Mouse (Mus musculus): ENCODE data around the gene Tada3. TPM values are rescaled to one million over a fixed set of nuclear protein-coding genes. Genes with fewer than 3 reads are reported as not detected.

The Tada3 gene
- 48.2 and 49.4 TPM in 2 replicates for polyA plus RNA-seq (2012; rRNA removed)

DNA sequence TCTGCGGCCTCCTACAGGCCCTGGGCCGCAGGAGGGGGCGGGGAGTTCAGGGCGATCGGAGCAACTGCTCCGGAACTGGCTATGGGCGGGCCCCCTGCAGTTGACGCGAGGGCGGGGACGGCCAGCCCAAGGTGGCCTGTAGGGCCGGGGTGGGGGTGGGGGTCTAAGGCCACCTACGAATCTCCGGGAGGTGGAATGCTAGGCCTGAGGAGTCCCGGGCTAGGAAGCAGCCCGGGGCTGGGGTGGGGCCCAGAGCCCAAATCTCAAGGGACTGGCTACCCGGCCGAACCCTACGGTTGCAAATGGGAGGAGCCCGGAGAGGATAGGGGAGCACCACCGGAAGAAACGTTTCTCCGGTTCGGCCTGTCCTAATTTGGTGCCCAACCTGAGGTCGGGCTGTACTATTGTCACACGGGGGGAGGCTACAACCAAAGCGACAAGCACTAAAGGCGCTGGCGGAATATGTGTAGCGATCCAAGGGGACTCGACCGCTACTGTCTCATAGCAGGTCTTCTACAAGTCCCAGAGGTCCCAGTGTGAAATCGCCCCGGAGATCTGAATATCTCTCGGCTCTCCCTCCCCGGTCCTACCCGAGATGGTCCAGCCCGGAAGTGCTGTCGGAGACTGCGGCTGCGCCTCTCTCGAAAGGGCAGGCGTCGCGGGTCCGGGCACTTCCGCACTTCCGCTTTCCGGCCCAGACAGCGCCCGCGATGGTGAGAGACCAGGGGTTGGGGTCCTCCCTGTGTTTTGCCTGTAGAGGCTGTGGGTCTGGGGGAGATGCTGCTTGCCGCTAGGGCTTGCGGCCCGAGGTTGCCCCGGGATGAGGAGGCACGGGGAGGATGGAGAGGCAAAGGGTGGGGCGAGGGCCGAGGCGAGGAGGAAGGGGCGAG lies at the start of gene Tada3, which contains the start of gene Arpc4:
TSS of gene Tada3 (minus strand) at position 388 of the 890 bp plus-strand sequence.
TSS of gene Arpc4 (plus strand) at position 620 of the 890 bp plus-strand sequence.
- 1% methylated on average over 61 of the region's 61 CpGs for WGBS
- Histone ChIP-seq H3K27ac (ENCODE audit: insufficient read depth, low read length) (peak within 1 kb of the TSS; percentile 99), H3K27me3 (ENCODE audit: control insufficient read depth, insufficient read depth, low read length) (no peaks in the 10 kb centered on the region), H3K4me3 (replicated peaks; ENCODE audit: insufficient read depth, low read depth, low read length) (peak within 1 kb of the TSS; percentile 90), H3K4me1 (ENCODE audit: control insufficient read depth, insufficient read depth, low read length) (peaks cover 2% of the 10 kb centered on the region; the same call in 1 of the 2 replicates)
- peak; percentile 91 to 95 for DNase-seq
- TF ChIP-seq POLR2A (IDR thresholded peaks at IDR 0.05; ENCODE audit: borderline replicate concordance, insufficient read depth, low read length): peak; percentile 61; the same call in 1 of the 2 replicates
- TF ChIP-seq CTCF (IDR thresholded peaks at IDR 0.05; ENCODE audit: borderline replicate concordance, insufficient read depth, low read depth, low read length): no peak

DNA sequence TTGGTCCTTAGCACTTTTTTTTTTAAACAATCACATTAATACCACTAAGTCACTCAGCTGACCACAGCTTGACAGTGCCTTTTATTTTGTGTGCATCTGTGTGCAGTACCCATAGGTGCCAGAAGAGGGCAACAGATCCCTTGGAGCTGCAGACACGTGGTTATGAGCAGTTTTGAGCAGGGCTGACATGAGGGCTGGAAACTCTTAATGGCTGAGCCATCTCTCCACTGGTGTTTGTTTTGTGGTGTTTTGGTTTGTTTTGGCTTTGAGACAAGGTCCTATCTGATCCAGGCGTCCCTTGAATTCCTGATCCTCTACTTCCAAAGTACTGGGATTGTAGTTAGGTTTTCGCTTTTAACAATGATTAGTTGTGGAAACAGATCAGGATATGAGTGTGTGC lies 49.7 kb upstream of the Tada3 start:
- no peaks in the 10 kb centered on the region for H3K27me3 ChIP-seq (ENCODE audit: control insufficient read depth, insufficient read depth, low read length)
- no peak overlapping the region for H3K4me3 ChIP-seq (replicated peaks; ENCODE audit: insufficient read depth, low read depth, low read length)
- no peak overlapping the region for H3K27ac ChIP-seq (ENCODE audit: insufficient read depth, low read length)
- TF ChIP-seq POLR2A (IDR thresholded peaks at IDR 0.05; ENCODE audit: borderline replicate concordance, insufficient read depth, low read length) (no peak), CTCF (IDR thresholded peaks at IDR 0.05; ENCODE audit: borderline replicate concordance, insufficient read depth, low read depth, low read length) (peak; percentile 52; the same call in 1 of the 2 replicates)
- 64% methylated on average over 3 of the region's 3 CpGs for WGBS
- DNase-seq: no peak
- H3K4me1 ChIP-seq (ENCODE audit: control insufficient read depth, insufficient read depth, low read length): no peaks in the 10 kb centered on the region

DNA sequence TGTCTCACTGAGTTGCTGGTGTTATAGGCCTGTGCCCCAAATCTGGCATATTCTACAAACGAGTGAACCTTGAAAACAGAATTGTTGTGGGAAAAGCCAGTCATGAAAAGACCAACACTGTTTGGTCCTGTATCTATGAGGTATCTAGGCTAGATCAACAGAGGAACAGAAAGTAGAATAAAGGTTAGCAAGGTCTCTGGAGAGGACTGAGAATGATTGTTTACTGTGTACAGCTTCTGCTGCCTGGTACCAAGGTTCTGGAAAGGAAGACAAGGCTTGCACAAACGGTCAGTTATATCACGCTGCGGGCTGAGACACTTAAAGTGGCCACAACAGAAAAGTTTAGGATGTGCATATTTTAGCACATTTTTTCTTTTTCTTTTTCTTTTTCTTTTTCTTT lies 49.0 kb upstream of the Tada3 start:
- H3K4me3 ChIP-seq (replicated peaks; ENCODE audit: insufficient read depth, low read depth, low read length): no peak overlapping the region
- TF ChIP-seq POLR2A (IDR thresholded peaks at IDR 0.05; ENCODE audit: borderline replicate concordance, insufficient read depth, low read length) (no peak), CTCF (IDR thresholded peaks at IDR 0.05; ENCODE audit: borderline replicate concordance, insufficient read depth, low read depth, low read length) (no peak)
- no peak overlapping the region for H3K27ac ChIP-seq (ENCODE audit: insufficient read depth, low read length)
- DNase-seq: no peak
- 87% methylated on average over 4 of the region's 4 CpGs for WGBS
- H3K27me3 ChIP-seq (ENCODE audit: control insufficient read depth, insufficient read depth, low read length): no peaks in the 10 kb centered on the region
- no peaks in the 10 kb centered on the region for H3K4me1 ChIP-seq (ENCODE audit: control insufficient read depth, insufficient read depth, low read length)

DNA sequence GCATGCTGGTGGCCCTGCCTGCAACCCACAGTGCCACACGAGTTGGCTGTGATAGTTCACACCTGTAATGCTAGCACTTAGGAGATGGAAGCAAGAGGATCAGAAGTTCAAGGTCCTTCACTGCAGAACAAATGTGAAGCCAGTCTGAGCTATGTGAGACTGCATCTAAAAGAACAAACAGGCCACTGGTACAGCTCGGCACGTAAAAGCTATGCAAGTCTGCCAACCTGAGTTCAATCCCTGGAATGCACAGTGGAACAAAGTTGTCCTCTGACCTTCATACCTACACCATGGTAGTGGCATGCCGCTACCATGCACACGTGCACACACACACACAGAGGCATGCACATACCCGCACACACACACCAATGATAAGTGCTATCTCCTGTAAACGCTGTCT lies 46.5 kb upstream of the Tada3 start:
- Histone ChIP-seq H3K4me1 (ENCODE audit: control insufficient read depth, insufficient read depth, low read length) (no peaks in the 10 kb centered on the region), H3K27me3 (ENCODE audit: control insufficient read depth, insufficient read depth, low read length) (no peaks in the 10 kb centered on the region), H3K27ac (ENCODE audit: insufficient read depth, low read length) (no peak overlapping the region), H3K4me3 (replicated peaks; ENCODE audit: insufficient read depth, low read depth, low read length) (no peak overlapping the region)
- no peak for TF ChIP-seq POLR2A (IDR thresholded peaks at IDR 0.05; ENCODE audit: borderline replicate concordance, insufficient read depth, low read length)
- TF ChIP-seq CTCF (IDR thresholded peaks at IDR 0.05; ENCODE audit: borderline replicate concordance, insufficient read depth, low read depth, low read length): no peak
- DNase-seq: no peak
- 85% methylated on average over 7 of the region's 7 CpGs for WGBS

DNA sequence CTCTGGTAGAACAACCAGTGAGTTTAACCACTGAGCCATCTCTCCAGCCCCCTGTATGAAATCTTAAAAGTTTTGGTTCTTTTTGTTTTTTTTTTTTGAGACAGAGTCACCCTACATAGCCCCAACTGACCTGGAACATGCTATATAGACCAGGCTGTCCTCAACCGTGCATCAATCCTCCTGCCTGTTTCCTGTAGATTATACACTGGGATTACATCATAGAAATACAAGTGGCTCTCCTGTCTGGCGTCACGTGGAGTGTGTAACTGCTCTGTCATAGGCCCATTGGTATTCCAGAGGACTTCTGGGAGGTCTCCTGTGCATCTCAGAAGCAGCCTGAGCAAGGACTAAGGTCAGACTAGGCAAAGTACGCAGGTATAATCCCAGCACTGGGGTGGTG lies 45.3 kb upstream of the Tada3 start:
- no peak for TF ChIP-seq POLR2A (IDR thresholded peaks at IDR 0.05; ENCODE audit: borderline replicate concordance, insufficient read depth, low read length)
- TF ChIP-seq CTCF (IDR thresholded peaks at IDR 0.05; ENCODE audit: borderline replicate concordance, insufficient read depth, low read depth, low read length): no peak
- H3K4me3 ChIP-seq (replicated peaks; ENCODE audit: insufficient read depth, low read depth, low read length): no peak overlapping the region
- no peak for DNase-seq
- H3K27ac ChIP-seq (ENCODE audit: insufficient read depth, low read length): no peak overlapping the region
- peaks cover 4% of the 10 kb centered on the region; the same call in 1 of the 2 replicates for H3K4me1 ChIP-seq (ENCODE audit: control insufficient read depth, insufficient read depth, low read length)
- 80% methylated on average over 4 of the region's 4 CpGs for WGBS
- H3K27me3 ChIP-seq (ENCODE audit: control insufficient read depth, insufficient read depth, low read length): no peaks in the 10 kb centered on the region

DNA sequence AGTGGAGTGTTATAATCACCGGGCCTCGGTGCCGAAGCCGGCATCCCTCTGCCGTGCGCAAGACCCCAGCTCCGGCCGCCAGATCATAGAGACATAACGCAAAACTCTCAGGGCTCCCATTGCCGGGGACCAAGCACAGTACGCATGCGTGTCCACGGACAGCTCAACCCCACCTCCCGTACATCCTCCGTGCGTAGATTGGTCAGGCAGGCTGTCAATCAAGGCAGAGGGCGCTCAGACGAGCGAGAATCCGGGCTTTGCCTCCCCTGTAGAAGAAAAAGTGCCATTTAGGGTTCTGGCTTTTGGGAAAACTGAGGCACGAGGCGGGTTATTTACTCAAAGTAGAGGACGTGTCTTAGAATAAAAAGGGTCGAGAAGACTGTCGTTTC lies 41.5 kb upstream of the Tada3 start, which contains the start of gene Rpusd3:
TSS of gene Rpusd3 (minus strand) at position 142 of the 389 bp plus-strand sequence.
- TF ChIP-seq CTCF (IDR thresholded peaks at IDR 0.05; ENCODE audit: borderline replicate concordance, insufficient read depth, low read depth, low read length) (no peak), POLR2A (IDR thresholded peaks at IDR 0.05; ENCODE audit: borderline replicate concordance, insufficient read depth, low read length) (peak; percentile 98)
- Histone ChIP-seq H3K27me3 (ENCODE audit: control insufficient read depth, insufficient read depth, low read length) (no peaks in the 10 kb centered on the region), H3K27ac (ENCODE audit: insufficient read depth, low read length) (peak within 1 kb of the TSS; percentile 75), H3K4me3 (replicated peaks; ENCODE audit: insufficient read depth, low read depth, low read length) (peak within 1 kb of the TSS; percentile 94), H3K4me1 (ENCODE audit: control insufficient read depth, insufficient read depth, low read length) (peaks cover 10% of the 10 kb centered on the region; the same call in 1 of the 2 replicates)
- DNase-seq: peak; percentile 97 to 100
- 1% methylated on average over 25 of the region's 25 CpGs for WGBS

DNA sequence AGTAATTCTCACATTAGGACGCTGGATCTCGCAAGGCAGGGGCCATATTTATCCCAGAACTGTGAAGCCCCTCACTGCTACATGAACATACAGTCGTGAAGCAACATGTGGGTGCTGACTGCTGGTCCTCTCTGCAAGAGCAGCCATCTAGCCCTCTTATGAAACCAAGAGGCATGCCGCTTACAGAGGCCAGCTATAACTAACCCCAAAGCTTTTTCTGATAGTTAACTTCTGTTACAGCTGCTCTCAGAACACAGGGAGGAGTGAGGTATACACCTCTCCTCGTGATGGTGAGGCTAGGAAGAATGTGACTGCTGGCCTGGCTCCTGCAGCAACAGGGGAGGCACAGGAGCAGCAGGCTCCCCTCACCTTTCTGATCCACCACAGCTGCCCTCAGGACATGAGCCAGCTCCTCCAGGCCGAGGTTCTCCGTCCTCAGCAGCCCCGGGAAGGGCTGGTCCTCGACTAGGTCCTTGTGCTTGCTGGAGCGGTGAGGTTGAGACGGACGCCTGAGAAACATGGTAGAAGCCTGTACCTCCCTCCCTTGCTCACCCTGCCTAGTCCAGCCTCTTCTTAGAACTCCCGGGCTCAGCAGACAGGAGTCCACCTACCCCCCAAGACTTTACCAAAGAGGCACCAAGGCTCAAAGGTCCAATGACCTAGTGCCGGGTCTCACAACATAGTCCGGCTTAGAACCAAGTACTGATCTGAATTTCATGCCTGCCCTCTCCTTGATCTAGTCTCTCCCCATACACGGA lies 40.9 kb upstream of the Tada3 start:
- TF ChIP-seq POLR2A (IDR thresholded peaks at IDR 0.05; ENCODE audit: borderline replicate concordance, insufficient read depth, low read length) (no peak), CTCF (IDR thresholded peaks at IDR 0.05; ENCODE audit: borderline replicate concordance, insufficient read depth, low read depth, low read length) (no peak)
- WGBS: 6% methylated on average over 16 of the region's 16 CpGs

More for the DNA sequence above, 40.9 kb upstream of the Tada3 start:
- H3K4me3 ChIP-seq (replicated peaks; ENCODE audit: insufficient read depth, low read depth, low read length): peak overlapping the region; percentile 94
- no peak for DNase-seq
- H3K27me3 ChIP-seq (ENCODE audit: control insufficient read depth, insufficient read depth, low read length): no peaks in the 10 kb centered on the region
- H3K4me1 ChIP-seq (ENCODE audit: control insufficient read depth, insufficient read depth, low read length): peaks cover 10% of the 10 kb centered on the region; the same call in 1 of the 2 replicates
- H3K27ac ChIP-seq (ENCODE audit: insufficient read depth, low read length): peak overlapping the region; percentile 75
